Mouse (Mus musculus): ENCODE data around the gene Schip1. TPM values are rescaled to one million over a fixed set of nuclear protein-coding genes. Genes with fewer than 3 reads are reported as not detected.

Gene Schip1
- polyA plus RNA-seq, 1 experiment, result 10.6 TPM

- Histone ChIP-seq H3K4me1 (ENCODE audit: control insufficient read depth, insufficient read depth, low read length) (no peaks in the 10 kb centered on the region), H3K27me3 (replicated peaks; ENCODE audit: control insufficient read depth, insufficient read depth, low read length) (no peaks in the 10 kb centered on the region), H3K4me3 (ENCODE audit: insufficient read depth, low read depth, low read length) (no peak overlapping the region), H3K36me3 (ENCODE audit: control insufficient read depth, insufficient read depth, low read length) (no peaks in the 10 kb centered on the region), H3K27ac (ENCODE audit: insufficient read depth, low read depth, low read length) (no peak overlapping the region)
- 34% methylated on average over 3 of the region's 3 CpGs for WGBS
- TF ChIP-seq CTCF (conservative IDR thresholded peaks at IDR 0.05; ENCODE audit: insufficient read depth, insufficient read length, low read depth, low read length) (no peak), POLR2A (IDR thresholded peaks at IDR 0.05; ENCODE audit: low read depth, low read length) (no peak)
- peak; percentile 59 for DNase-seq
Observed at GRCm38 (mm10) chr3:68353492-68353891, 288.9 kb downstream of the Schip1 start.

- DNase-seq, result no peak
- TF ChIP-seq POLR2A (IDR thresholded peaks at IDR 0.05; ENCODE audit: low read depth, low read length), result no peak
- TF ChIP-seq CTCF (conservative IDR thresholded peaks at IDR 0.05; ENCODE audit: insufficient read depth, insufficient read length, low read depth, low read length), result no peak
- WGBS, result 93% methylated on average over 2 of the region's 2 CpGs
Observed at GRCm38 (mm10) chr3:68356516-68356915, 291.9 kb downstream of the Schip1 start.

GRCm38 (mm10) chr3:68368029-68368428 is 303.4 kb downstream of the Schip1 start:
- no peak for TF ChIP-seq CTCF (conservative IDR thresholded peaks at IDR 0.05; ENCODE audit: insufficient read depth, insufficient read length, low read depth, low read length)
- TF ChIP-seq POLR2A (IDR thresholded peaks at IDR 0.05; ENCODE audit: low read depth, low read length), result no peak
- DNase-seq, result no peak
- no peaks in the 10 kb centered on the region for H3K27me3 ChIP-seq (replicated peaks; ENCODE audit: control insufficient read depth, insufficient read depth, low read length)

More at GRCm38 (mm10) chr3:68356516-68356915, 291.9 kb downstream of the Schip1 start:
- H3K4me3 ChIP-seq (ENCODE audit: insufficient read depth, low read depth, low read length), result no peak overlapping the region
- no peaks in the 10 kb centered on the region for H3K36me3 ChIP-seq (ENCODE audit: control insufficient read depth, insufficient read depth, low read length)
- H3K27ac ChIP-seq (ENCODE audit: insufficient read depth, low read depth, low read length), result no peak overlapping the region
- H3K4me1 ChIP-seq (ENCODE audit: control insufficient read depth, insufficient read depth, low read length), result no peaks in the 10 kb centered on the region
- H3K27me3 ChIP-seq (replicated peaks; ENCODE audit: control insufficient read depth, insufficient read depth, low read length), result no peaks in the 10 kb centered on the region

GRCm38 (mm10) chr3:68372925-68373324 is 308.3 kb downstream of the Schip1 start:
- no peak for DNase-seq
- no peak for TF ChIP-seq POLR2A (IDR thresholded peaks at IDR 0.05; ENCODE audit: low read depth, low read length)
- no peak for TF ChIP-seq CTCF (conservative IDR thresholded peaks at IDR 0.05; ENCODE audit: insufficient read depth, insufficient read length, low read depth, low read length)
- Histone ChIP-seq H3K4me3 (ENCODE audit: insufficient read depth, low read depth, low read length) (no peak overlapping the region), H3K27me3 (replicated peaks; ENCODE audit: control insufficient read depth, insufficient read depth, low read length) (no peaks in the 10 kb centered on the region), H3K27ac (ENCODE audit: insufficient read depth, low read depth, low read length) (no peak overlapping the region), H3K36me3 (ENCODE audit: control insufficient read depth, insufficient read depth, low read length) (no peaks in the 10 kb centered on the region), H3K4me1 (ENCODE audit: control insufficient read depth, insufficient read depth, low read length) (no peaks in the 10 kb centered on the region)
- WGBS, result 100% methylated on average over 1 of the region's 1 CpGs

More at GRCm38 (mm10) chr3:68368029-68368428, 303.4 kb downstream of the Schip1 start:
- H3K36me3 ChIP-seq (ENCODE audit: control insufficient read depth, insufficient read depth, low read length), result no peaks in the 10 kb centered on the region
- H3K27ac ChIP-seq (ENCODE audit: insufficient read depth, low read depth, low read length), result no peak overlapping the region
- no peak overlapping the region for H3K4me3 ChIP-seq (ENCODE audit: insufficient read depth, low read depth, low read length)
- H3K4me1 ChIP-seq (ENCODE audit: control insufficient read depth, insufficient read depth, low read length), result no peaks in the 10 kb centered on the region

GRCm38 (mm10) chr3:68375100-68375508 is 310.5 kb downstream of the Schip1 start:
- WGBS, result 27% methylated on average over 10 of the region's 10 CpGs
- H3K4me1 ChIP-seq (ENCODE audit: control insufficient read depth, insufficient read depth, low read length), result no peaks in the 10 kb centered on the region
- H3K27ac ChIP-seq (ENCODE audit: insufficient read depth, low read depth, low read length), result no peak overlapping the region
- no peak for TF ChIP-seq CTCF (conservative IDR thresholded peaks at IDR 0.05; ENCODE audit: insufficient read depth, insufficient read length, low read depth, low read length)
- TF ChIP-seq POLR2A (IDR thresholded peaks at IDR 0.05; ENCODE audit: low read depth, low read length), result no peak
- no peaks in the 10 kb centered on the region for H3K36me3 ChIP-seq (ENCODE audit: control insufficient read depth, insufficient read depth, low read length)
- H3K27me3 ChIP-seq (replicated peaks; ENCODE audit: control insufficient read depth, insufficient read depth, low read length), result no peaks in the 10 kb centered on the region
- no peak for DNase-seq
- H3K4me3 ChIP-seq (ENCODE audit: insufficient read depth, low read depth, low read length), result no peak overlapping the region

GRCm38 (mm10) chr3:68377452-68378198 is 313.0 kb downstream of the Schip1 start:
- Histone ChIP-seq H3K4me3 (ENCODE audit: insufficient read depth, low read depth, low read length) (no peak overlapping the region), H3K36me3 (ENCODE audit: control insufficient read depth, insufficient read depth, low read length) (no peaks in the 10 kb centered on the region), H3K27ac (ENCODE audit: insufficient read depth, low read depth, low read length) (no peak overlapping the region), H3K27me3 (replicated peaks; ENCODE audit: control insufficient read depth, insufficient read depth, low read length) (no peaks in the 10 kb centered on the region), H3K4me1 (ENCODE audit: control insufficient read depth, insufficient read depth, low read length) (peaks cover 3% of the 10 kb centered on the region; the same call in 1 of the 2 replicates)
- TF ChIP-seq CTCF (conservative IDR thresholded peaks at IDR 0.05; ENCODE audit: insufficient read depth, insufficient read length, low read depth, low read length), result no peak
- no peak for TF ChIP-seq POLR2A (IDR thresholded peaks at IDR 0.05; ENCODE audit: low read depth, low read length)
- WGBS, result 77% methylated on average over 7 of the region's 7 CpGs
- DNase-seq, result no peak

- DNase-seq, result peak; percentile 17
- Histone ChIP-seq H3K4me1 (ENCODE audit: control insufficient read depth, insufficient read depth, low read length) (peaks cover 5% of the 10 kb centered on the region; the same call in 1 of the 2 replicates), H3K27ac (ENCODE audit: insufficient read depth, low read depth, low read length) (no peak overlapping the region), H3K27me3 (replicated peaks; ENCODE audit: control insufficient read depth, insufficient read depth, low read length) (no peaks in the 10 kb centered on the region), H3K36me3 (ENCODE audit: control insufficient read depth, insufficient read depth, low read length) (no peaks in the 10 kb centered on the region), H3K4me3 (ENCODE audit: insufficient read depth, low read depth, low read length) (no peak overlapping the region)
- 31% methylated on average over 2 of the region's 2 CpGs for WGBS
- TF ChIP-seq POLR2A (IDR thresholded peaks at IDR 0.05; ENCODE audit: low read depth, low read length) (no peak), CTCF (conservative IDR thresholded peaks at IDR 0.05; ENCODE audit: insufficient read depth, insufficient read length, low read depth, low read length) (no peak)
Observed at GRCm38 (mm10) chr3:68378799-68379198, 314.2 kb downstream of the Schip1 start.

All from kidney, adult 2 months (tissue).